Mouse (Mus musculus) cerebellum, adult 18-20 months (tissue): ENCODE data around the gene Gm9821.

Source experiments
- DNase-seq, 2 experiments: peaks; one replicate each; pipeline ENCODE4 v3.0.0; 2021

The Gm9821 gene

DNA sequence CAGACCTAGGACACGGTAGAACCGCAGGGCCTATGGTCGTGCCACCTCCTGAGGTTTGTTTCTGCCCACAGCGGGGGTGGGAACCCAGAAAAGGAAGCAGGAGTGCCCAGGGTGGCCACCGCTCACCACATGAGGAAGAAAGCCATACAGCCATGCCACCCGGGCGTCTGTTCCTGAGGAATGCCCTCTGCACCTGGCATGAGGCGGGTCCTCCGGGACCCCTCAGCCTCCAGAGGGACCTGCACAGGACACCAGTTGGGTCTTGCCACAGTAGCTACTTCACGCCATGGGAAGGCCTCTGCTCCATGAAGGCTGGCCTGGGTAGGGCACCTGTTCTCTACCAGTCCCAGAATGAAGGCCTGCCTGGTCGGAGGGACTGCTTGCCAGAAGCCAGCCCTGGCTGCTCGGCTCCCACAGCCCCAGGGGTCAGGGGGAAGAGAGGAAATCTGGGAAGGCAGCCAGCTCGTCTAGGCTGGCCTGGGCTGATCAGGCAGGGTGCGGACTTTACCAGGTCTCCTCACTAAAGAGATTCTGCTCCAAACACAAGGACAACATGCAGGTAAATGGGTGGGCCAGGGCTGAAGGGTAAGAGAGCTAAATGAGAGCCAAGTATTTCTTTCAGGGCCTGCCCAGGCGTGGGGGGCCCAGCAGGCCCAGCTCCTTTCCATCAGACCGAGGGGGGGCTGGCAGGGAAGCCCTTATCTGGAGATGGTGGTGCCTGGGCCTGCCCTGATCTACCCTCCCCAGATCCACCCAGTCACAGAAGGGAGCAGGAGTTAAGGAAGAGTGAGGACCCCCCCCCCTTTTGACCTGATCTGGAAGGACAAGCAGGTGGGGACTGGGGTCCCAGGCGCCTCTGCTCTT, 4.1 kb downstream of the Gm9821 start:
- peak; percentile 80 for DNase-seq

DNA sequence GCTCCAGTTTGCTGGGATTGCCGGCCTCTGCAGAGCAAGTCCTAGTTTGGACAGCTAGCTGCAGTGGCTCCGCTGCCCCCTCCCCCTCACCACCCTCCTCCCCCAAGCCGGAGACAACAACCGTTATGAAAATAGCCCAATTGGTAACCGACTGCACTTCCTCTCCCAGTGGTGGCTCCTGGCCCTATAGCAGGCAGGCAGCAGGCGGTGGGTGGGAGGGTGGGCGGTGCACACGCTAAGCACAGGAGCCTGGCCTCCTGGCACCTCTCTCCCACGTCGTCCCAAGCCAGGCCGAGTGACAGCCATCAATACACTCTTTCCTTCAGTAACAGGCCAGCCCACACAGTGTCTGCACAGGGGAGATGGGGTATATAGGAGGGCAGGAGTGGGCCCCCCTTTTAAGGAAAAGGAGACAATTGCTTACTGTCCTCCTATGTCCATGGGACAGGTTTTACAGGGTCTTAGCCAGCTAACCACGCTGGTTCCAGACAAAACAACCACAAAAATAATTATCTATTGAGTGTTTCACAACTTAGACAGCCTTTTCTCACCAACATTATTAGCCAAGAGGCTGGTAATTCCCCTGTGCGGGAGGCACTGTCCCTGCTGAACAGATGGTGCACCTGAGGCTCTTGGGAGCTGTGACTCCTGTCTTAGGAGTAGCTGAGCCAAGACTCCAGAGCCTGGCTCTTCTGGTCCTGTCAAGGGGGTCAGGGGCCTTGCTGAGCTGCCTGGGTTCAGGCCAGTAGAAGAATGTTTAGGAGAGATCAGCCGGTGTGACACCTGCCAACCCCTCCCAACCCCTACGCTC, 5.0 kb downstream of the Gm9821 start:
- DNase-seq: peak; percentile 82 to 91

DNA sequence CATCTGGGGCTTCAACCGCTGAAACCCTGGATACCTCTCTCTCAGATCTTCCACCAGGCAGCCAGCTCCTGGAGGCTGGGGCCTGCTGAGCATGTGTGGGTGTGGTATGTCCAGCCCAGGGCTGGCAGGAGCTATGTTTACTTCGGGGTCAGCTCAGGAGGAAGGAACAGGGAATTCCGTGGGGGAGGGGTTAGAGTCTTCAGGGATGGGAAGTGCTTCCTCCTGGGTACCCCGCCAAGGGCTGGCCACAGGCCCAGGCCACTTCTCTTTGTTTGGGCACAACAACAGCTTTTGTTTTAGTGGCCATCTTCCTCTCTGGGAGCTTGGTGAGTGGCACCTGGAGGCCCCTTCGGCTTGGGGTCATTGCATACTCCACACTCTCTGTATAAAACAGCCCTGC, 8.3 kb downstream of the Gm9821 start:
- peak in 1 of 2 experiments; percentile 62 for DNase-seq

DNA sequence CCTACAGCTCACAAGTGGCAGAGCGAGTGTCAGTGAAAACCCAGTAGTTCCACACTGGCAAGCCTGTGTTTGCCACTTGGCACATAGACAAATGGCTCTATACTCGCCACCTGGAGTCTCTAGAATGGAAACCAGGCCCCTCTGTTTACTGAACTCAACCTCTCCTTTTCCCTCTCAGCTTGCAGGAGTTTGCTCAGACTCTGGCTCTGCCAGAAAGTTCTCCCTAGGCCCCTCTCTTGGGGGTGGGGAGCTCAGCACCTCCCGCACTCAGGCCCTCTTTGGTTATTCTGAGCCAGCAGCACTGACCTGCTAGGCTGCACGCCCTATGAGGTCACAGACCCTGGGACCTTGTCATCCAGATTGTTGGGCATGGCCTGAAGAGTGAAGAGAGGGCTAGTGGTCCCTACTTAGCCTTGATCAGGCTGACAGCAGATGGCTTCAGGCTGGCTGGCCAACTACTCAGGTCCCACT, 9.7 kb downstream of the Gm9821 start:
- DNase-seq: peak; percentile 58 to 68

DNA sequence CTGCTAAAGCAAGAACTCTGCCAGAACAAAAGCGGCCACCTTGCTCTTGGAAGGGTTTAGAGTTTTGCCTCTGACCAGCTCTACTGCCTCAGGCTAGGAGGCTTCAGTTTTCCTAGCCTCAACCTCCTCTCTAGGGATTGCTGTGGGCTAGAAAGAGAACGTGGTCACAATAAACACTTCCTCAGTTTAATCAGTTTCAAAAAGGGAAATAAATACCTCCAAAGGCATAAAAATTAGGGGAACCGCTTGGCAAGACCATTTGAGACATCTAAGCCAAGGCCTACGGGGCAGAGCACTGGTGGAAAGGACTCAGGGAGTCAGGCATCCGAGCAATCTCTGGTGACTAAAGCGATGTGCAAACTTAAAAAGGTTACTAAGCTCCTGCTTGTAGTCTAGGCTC, 10.4 kb downstream of the Gm9821 start:
- no peak for DNase-seq

DNA sequence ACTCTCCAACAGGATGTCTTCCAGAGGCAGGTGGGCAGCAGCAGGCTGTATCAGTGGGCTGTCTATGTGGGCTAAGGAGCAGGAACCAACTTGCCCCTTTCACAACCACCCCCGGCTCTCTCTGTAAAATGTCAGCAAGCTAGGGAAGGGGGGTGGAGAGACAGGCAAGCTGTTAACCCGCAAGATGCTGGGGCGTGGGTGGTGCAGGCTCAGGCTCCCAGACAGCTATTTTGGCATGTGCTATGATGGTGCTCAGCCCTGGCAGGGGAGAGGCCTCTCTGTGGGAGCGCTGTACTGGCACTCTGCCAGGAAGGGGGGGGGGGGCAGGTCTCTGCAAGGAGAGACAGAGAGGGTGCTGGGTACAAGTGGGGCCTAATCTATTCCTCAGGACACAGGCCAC, 11.6 kb downstream of the Gm9821 start:
- DNase-seq: peak; percentile 46 to 49

DNA sequence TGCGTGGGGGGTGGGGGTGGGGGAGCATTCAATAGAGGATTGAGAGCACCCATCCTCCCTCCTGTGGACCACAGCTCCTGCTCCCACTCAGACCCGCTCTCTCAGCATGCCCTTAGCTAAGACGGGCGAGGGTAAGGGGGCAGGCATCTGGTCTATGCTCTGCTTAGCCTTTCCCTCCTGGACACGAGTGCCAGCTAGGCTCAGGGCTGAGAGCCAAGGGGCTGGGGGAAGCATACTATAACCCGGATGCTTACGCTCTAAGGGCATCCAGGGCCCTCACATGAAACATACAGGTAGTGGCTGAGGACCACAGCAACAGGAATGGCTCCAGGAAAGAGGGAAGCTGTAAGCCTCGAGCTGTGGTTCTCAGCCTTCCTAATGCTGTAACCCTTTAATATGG, 12.5 kb downstream of the Gm9821 start:
- DNase-seq: no peak

DNA sequence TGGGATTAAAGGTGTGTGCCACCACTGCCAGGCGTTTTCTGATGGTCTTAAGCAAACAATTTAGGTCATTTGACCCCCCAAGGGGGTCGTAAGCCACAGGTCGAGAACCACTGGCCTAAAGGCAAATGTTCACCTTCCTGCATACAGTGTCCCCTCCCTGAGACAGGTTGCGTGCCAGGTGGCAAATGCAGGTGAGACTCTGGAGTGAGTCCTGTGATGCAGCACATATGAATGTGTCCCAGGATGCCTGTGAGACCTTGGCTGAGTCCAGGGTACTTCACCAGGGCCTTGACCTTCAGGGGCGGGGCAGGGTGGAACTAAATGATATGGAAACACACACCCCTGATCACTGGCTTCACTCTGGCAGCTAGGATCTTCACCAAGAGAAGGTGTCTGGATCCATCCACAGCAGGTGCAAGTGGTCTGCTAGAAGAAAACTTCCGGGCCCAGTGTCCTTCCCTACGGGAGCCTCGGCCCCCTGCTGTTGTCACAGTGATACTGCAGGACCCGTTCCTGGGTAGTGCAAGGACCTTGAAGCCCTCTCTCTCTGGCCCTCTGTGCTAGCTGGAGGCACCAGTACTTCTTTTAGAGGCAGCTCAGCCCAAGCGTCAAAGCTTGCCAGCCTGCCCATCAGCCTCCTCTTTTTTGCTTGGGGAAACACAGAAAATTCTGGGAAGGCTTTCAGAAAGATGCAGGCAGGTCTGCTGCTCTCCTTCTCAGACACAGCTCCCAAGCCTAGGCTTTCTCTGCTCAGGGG, 13.4 kb downstream of the Gm9821 start:
- peak in 1 of 2 experiments; percentile 62 for DNase-seq

DNA sequence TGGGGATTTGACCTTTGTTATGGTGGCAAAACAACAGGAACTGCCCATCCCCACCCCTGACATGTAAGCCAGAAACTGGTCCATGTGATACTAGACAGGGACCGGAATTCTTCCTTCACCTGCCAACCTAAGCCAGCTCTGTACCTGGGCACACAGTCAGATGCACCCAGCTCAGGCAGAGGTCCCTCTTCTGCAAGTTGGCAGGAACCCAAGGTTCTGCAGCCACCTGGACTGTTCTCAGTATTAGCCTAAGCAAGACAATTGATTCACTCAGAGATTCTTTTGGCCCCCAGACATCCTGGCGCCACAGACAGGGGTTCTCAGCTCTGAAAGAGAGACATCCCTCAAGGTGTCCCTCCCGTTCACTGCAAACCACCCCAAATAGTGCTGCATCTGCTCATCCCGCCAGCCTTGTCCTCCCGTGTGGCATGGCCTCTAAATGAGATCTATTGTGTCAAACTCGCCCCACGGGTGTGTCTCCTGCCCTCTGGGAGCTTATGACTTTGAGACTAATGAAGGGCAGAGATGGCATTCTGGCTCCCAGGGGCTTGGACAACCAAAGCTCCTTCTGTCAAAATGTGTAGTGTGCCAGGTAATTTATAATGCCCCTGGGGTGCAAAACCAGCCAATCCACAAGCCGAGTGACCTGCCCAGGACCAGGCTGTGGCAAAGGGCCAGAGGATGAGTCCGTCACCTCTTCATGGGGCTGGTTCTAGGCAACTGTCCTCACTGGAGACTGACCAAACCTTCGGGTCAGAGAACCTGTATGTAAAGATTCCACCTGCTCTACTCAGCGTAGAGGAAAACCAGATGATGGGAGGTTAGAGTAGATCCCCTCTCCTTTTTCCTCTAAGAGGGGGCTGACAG, 14.3 kb downstream of the Gm9821 start:
- peak; percentile 88 to 90 for DNase-seq

DNA sequence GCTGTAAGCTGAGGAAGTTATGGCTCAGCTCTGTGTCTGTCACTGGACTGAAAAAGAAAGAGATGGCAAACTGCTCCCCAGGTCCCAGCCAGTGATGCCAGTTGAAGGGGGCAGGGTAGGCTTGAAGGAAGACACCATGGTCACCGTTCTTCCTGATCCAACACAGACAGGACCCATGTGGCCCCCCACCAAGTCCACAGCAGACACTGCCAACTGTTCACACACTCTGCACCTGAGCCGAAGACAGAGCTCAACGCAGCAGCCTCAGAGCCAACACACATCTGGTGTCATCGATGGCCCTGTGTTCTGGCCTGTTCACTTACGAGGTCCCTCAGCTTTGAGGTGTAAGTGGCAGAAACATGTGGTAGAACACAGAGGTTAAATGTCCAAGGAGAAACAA, 15.0 kb downstream of the Gm9821 start:
- DNase-seq: peak; percentile 36 to 42

DNA sequence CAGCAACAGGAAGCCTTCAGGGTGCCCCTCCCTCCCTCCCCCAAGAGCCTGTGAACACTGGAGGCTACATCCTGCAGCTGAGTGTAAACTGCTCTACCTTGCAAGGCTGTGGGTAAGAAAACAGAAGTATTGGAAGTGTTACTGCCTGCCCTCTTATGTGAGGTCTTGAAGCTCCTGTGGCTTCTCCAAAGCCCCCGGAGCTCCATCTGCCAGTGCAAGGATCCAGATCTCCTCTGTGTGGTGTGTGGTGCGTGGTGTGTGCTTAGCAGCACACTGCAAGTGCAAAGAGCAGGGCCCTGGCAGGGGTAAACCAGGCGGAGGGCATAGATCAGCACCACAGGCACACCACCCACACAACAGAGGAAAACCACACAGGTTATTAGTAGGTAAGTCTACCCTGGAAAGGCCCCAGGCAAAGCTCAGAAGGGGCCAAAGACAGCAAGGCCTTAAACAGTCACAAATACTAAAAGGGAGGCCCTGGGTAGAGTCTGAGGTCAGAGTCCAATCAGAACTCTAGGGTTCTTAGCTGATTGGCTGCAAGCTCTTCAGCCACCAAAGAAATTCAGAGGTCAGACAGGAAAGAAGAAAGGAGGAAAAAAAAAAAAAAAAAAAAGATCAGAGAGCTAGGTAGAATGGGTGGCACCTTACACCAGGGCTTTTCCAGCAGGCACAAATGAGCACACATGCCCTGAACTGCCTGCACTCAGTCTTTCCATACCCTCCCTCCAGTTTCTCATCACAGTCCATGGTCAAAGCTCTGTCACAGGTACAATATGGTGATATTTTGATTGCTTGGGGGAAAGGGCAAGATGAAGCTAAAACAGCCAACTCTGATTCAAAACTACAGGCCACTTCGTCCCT, 16.6 kb downstream of the Gm9821 start:
- DNase-seq: peak in 1 of 2 experiments; percentile 41

DNA sequence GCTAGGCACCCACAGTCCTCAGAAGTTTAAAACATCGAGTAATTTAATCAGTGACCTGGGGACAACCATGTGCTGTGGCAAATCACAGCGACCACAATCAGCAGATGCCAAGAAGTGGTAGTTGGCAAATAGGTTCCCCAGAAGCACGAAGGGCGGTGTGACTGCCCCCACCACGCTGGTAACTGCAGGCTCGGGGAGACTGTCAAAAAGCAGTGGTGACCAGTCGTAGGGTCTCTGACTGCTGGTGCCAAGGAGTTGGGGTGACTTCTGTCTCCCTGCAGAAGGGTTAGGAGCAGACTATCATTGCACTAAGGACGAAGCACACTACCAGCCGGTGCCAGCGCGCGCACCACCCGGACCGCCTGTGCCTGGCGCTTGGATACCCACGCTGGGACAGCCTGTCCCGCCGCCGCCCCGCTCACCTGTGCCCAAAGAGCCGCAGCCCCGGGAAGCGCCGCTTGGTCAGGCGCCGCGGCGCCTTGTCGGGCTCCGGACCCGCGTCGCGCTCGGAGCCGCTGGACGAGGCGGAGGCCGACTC, 17.4 kb downstream of the Gm9821 start:
- DNase-seq: peak; percentile 51 to 72

DNA sequence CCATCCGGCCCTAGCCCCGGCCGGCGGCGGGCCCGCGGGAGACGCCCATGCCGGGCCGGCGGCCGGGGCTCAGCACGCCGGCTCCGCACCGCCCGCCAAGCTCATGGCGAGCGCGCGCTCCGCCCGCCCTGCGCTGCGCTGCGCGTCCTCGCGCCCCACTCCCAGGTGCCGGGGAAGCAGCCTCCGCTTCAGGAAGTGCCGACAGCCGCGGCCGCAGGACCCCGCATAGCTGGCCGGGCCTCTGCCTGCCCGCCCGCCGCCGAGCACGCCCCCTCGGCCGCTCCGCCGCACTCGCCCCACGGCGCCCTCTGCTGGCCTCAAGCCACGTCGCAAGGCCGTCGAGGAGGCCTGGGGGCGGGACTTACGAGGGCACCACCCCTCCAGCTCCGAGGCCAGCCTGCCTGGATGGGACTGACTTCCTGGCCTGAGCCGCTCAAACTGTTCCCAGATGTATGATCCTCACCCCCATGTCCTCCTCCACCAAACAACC, 18.0 kb downstream of the Gm9821 start:
- peak; percentile 94 to 98 for DNase-seq

DNA sequence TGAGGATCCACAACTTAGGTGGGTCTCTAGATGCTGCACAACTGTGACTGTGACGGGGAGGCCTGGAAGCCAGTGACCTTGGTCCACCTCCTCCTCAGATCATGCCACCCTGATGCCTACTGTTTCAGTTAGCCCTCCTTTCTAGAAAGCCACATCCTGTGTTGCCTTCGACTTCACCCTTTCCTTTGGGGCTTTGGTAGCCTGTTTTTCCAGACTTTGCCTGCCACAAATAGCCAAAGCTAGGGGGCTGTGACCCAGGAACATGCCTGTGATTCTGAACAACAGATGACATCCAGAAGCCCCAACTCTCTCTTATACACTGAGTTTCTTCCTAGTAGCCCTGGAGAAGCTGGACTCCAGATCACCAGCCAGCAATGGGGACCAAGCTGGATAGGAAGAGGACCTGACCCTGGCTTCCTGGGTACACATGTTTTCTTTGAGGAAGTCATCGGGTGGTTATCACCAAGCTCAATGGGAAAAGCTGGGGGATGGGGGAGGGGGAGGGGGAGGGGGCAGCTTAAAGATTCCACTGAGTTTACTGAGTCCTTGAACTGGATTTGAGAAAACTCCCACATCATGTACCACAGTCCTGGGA, 19.2 kb downstream of the Gm9821 start:
- no peak for DNase-seq

DNA sequence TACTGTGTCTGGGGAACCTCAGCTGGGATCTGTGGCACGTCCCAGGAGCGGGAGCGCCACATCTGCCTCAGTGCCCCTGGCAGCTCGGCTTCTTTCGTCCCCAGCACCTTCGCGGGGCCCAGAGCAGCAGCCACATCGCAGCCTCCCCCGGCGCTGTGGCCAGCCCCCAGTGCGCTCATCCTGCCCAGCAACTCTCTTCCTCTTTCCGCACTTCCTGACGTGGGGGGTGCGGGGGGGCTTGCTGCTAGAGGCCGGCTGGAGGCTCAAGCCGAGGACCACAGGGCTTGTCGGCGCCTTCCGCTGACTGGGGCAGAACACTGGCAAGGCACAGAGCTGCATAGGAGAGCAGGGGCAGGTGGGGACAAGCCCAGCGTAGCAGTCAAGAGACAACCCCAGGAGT, 19.9 kb downstream of the Gm9821 start:
- DNase-seq: peak in 1 of 2 experiments; percentile 25

DNA sequence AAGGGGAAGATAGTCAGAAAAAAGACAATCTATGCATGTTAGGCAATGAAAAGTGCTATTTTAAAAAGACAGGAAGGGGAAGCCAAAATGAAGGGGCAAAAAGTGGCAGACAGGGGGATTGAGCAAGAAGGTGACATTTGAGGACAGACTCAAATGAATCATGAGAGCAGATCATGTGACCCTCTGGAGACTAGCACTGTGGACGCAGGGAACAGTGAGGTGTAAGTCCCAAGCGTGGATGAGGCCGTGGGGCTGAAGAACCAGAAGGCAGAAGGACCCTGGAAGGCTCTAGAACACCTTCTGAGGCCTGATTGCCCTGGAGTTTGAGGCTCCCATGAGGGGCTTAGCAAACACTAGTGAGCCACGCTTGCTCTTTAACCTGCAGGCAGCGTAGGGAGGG, 20.9 kb downstream of the Gm9821 start:
- DNase-seq: no peak

DNA sequence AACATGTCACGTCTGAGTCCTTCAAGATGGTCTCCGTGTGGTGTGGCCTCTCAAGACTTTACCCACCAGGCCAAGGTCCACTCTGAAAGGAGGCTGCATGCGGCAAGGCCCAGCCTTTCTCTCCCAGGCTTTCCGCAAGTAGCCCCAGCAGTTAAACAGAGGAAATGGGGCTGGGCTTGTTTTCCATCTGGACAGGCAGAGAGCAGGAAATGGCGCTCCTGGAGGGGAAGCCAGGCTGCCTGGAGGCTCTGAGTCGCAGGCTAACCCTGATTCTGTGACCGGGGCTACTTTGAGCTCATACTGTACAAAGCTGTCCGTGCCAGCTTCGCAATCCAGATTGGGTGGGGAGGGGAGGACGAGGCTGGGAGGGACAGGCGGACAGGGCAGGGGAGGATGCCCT, 22.5 kb downstream of the Gm9821 start:
- peak in 1 of 2 experiments; percentile 29 for DNase-seq

DNA sequence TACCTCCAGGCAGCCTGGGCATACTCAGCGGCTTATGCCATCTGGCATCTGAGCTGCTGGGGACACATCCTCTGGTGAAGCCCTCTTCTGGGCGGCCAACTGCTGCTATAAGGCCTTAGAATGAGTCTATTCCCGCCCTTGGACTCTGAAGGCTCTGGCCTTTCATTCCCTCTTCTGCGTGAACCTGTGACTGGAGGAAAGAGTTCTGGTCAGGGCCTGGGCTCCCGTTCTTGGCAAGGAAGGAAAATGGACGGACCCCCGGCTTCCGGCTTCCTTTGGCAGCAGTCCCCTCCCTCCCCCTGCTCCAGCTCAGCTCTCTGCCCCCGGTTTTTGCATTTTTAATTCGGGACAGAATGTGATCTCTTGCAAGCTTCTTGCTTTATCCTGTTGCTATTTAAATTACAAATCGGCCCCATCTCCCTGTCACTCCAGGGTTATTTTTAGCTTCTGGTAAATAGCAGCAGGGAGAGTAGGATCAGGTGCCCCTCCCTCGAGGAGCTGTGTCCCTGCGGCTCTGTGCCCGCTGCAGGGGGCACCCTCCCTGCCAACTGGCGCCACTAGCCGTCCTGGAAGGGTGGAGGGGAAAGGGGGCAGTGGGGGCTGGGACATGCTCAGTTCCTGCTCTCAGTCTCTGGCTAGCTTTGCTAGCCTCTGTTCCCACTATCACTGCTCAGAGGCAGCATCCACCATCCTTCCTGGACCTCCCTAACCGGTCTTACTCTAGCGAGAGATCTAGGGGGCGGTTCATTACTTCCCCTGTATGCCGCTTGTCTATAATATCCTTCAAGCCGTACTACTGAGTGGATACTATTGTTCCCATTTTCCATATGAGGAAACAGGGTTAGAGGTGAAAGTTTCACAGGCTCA, 26.0 kb downstream of the Gm9821 start:
- peak; percentile 85 to 87 for DNase-seq

DNA sequence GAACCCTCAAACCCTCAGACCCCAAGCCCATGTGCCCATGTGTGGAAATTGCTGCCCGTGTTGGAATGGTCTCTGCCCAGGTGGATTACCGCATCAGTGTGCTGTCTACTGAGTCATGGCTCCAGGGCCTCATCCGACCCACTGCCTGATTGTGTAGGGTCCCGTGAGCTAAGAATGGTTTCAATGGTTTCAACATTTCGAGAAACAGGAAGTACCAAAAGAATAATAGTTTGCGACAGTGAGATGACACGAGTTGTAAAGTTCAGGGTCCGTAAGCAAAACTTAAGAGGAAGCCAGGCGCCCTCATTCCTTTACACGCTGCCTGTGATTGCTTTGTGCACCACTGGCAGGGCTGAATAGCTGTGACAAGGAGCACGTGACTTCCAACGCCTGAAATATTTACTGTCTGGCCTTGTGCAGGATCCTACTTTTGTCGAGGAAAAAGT, 26.6 kb downstream of the Gm9821 start:
- DNase-seq: peak in 1 of 2 experiments; percentile 29
